Mouse (Mus musculus) ovary, postnatal 10 days (tissue): ENCODE measurements at regions not wholly inside any gene's neighbourhood (a gene's known extent, or its start where the extent isn't known, plus 50 kb on each side); places are given as distances from the start of the nearest gene placed in this dataset.

Experiments used
- DNase-seq: peaks from one replicate; pipeline ENCODE4 v3.0.0; 2022; ENCODE audit warnings: low spot score

- DNase-seq = no peak
Observed at GRCm38 (mm10) chr8:103438995-103439717, 653.7 kb upstream of the Cdh11 start.

DNA sequence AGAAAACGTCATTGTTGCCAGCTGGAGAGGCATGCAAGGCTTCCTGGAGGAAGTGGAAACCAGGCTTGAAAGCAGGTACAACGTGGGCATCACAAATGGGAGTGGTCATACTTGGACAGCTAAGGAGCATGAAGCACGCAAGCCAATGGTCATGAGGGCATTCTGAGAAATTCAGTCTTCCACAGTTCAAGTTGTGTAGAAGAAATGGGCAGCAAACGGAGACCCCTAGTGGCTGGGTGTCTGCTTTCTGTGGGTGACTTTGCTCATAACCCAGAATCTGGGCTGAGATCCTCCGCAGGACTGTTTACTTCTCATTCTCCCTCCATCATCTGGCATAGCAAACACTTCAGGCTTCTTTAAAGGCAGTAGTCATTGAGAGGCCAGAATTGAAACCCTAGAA is 655.7 kb upstream of the Cdh11 start:
- no peak for DNase-seq

DNA sequence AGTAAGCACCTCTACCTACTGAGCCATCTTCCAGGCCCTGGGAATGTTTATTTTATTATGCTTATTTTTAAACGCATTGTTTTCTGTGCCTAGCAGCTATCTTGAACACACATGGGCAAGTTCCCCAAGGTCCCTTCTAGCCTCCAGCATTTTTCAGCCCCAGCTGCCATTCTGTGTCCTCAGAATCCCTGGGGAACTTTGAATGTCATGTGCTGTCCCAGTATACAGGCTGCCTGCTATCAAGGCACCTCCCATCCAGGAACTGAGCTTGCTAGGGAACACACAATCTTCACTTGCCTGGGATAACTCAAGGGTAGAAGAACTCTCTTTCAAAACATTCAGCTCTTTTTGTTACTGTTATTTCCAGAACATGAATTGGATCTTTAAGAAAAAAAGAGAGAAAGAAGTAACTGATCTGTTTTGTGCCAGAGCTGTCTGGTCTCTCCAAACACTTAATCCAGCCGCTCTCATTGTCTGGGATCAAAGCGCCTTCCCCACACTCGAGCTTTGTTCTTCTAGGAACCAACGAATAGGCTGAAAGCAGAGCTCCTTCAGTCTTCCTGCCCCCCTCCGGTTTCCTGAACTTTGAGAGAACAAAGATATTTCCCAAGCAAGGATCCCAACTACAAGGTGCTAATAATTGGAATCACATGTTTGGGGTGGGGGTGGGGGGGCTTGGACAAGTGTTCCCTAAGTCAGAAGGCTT is 657.1 kb upstream of the Cdh11 start:
- no peak for DNase-seq

- DNase-seq = no peak
Observed at GRCm38 (mm10) chr8:103444577-103444976, 656.8 kb upstream of the Cdh5 start.

DNA sequence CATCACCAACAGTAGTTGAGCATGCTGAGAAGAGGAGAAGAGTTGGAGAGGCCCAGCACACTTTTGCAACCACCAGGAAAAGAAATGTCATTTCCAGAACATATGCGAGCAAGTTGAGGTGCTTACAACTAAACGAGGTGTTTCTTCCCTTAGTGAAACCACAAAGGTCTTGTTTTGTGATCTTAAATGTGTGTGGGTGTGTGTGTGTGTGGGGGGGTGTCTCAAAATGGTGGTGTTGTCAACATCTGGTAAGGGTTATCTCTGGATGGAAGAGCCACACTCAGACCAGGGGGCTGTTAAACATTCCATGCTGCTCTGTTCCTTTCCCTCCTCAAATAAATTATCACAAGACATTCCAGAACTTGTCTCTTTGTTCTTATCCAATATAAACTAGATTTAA is 656.0 kb upstream of the Cdh5 start:
- DNase-seq = no peak

GRCm38 (mm10) chr8:103447916-103448315 is 653.5 kb upstream of the Cdh5 start:
- DNase-seq = no peak

- DNase-seq = no peak
Observed at GRCm38 (mm10) chr8:103451381-103452018, 649.9 kb upstream of the Cdh5 start.

- DNase-seq = no peak
Observed at GRCm38 (mm10) chr8:103457176-103457575, 644.2 kb upstream of the Cdh5 start.

DNA sequence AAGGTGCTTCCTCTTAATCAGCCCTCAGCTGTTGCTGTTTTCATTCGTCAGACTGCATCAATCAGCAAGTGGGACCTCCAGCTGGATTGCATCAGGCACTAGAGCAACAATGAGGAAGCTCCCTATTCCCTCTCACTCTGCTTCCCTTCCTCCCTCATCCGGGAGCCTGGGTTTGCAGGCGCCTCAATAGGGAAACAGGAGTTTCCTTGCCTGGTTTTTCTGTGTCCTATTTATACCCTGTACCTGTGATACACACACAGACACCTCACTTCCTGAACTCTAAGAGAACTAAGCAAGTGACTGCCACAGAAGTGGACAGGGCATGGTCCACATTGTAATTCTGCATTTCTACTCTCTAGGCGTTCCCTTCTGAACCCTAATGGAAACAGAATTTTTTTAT is 637.9 kb upstream of the Cdh5 start:
- DNase-seq = no peak

- no peak for DNase-seq
Observed at GRCm38 (mm10) chr8:103464777-103465353, 636.6 kb upstream of the Cdh5 start.

DNA sequence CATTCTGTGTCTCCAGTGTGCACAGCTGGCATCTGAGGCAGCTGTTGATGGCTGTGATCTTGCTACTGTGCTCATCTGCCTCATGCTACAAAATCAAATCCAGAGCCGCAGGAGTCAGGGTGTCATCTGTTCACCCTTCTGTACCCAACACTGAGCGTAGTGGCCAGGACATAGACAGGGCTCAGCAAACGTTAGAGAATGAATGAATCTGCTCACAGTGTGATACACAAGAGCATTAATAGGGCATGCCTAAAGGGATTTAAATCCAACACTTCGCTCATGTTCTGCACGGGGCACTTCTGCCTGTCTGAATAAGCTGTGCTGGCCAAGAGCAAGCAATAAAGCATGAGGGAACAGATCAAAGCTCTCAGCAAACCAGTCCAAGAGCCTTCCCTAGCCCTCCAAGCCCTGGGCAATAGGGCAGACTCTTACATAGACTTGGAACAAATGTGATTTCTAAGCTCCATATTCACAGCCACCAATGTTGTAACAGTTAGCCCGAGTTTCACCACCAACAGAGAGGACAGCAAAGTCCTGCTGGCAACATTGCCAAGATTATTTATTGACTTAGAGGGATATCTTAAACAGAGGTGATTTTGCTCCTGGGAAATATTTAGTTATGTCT is 633.8 kb upstream of the Cdh5 start:
- DNase-seq = no peak

GRCm38 (mm10) chr8:103469049-103469448 is 632.4 kb upstream of the Cdh5 start:
- no peak for DNase-seq

GRCm38 (mm10) chr8:103470316-103470715 is 631.1 kb upstream of the Cdh5 start:
- DNase-seq = no peak

GRCm38 (mm10) chr8:103475816-103476797 is 625.3 kb upstream of the Cdh5 start:
- no peak for DNase-seq

DNA sequence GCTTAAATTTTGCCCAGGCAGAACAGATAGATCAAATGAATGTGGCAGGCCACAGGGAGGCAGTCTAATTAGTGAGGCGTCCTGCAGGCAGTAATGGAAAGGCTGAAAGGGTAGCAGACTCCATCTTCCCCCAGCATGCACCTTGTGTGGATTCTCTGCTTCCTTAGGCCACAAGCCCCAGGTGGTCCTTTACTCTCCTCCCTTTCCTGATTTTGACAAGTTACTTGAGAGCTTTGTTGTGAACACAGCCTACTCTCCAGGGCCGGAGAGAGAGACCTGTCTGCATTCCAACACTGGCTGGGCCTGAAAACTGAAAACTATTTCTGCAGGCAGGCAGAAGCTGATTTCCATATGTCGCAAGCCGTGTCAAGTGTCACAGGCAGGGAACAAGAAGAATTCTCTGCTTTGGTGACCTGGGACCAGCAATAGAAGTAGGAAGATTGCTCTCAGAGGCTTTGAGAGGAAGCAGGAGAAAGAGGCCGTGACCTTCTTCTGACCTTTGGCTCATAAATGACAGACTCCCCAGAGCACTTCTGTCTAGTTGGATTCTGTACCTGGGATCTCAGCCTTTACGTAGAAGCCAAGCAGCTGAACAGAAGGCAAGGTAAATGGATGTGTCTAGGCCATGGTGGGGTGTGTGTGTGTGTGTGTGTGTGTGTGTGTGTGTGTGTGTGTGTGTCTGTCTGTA is 619.2 kb upstream of the Cdh5 start:
- no peak for DNase-seq

DNA sequence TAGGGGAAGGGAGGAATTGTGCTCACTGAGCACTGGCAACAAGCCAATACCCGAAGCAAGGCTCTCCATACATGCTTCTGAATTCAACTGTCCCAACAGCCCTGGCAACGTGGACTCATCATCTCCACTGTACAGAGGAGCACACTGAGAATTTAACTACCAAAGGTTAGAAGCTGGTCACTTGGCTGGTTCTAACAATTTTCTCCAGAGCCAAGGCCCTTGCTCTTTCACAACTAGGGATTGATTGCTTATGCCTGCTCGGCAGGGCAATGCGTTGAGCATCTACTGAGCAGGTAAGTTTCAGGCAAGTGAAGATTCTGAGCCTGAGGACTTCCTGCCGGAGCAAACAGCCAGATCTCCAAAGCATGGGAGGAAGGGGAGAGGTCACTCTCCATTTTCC is 616.0 kb upstream of the Cdh5 start:
- DNase-seq = no peak

GRCm38 (mm10) chr8:103489411-103489810 is 612.0 kb upstream of the Cdh5 start:
- DNase-seq = no peak

DNA sequence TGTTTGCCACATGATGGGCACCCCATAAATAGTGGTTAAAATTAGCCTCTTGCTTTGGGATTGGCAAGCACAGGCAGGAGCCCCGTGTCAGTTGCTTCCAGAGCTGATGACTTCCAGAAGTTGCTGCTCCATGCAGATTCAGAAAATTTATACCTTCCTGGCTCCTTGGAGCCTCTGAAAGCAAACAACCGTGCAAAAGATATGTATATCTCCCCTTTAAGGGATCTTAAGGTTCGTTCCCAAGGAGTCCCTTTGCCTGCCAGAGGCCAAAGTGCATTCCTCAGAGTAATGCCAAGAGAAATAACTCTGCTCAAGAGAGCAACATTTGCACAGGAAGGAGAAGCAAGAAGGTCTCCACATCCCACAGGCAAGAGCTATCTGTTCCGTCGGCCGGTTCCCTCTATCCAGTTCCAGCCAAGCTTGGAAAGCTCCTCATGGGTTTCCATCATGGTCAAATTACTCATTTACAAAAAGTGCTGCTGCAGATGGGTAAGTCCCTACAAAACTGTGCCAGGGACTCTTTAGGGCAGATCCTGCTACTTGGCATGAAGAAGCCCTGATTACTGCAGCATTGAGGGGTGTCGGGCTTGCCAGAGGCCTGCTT is 608.4 kb upstream of the Cdh5 start:
- no peak for DNase-seq

- DNase-seq = no peak
Observed at GRCm38 (mm10) chr8:103493932-103494493, 607.4 kb upstream of the Cdh5 start.

DNA sequence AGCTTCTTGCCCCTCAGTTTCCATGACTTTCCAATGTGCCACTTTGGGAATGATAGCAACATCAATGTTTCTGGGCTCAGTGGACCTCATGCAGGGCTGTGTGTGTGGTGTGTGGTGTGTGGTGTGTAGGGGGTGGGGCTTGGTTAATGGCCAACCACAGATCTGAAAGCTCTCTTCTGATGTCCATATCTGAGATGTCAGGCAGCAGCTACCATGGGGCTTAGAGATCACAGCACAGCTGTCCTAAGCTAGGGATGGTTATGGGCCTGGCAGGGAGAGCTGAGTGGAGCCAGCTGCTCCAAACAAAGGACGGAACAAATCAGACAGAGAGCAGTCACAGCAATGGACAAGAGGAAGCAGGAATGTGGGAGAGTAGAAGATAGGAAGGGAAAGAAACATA is 606.8 kb upstream of the Cdh5 start:
- DNase-seq = no peak
